Mouse (Mus musculus) brain, adult 2 months (tissue): Measurements from ENCODE around the gene A2m.

Source experiments
- DNase-seq: peaks from one replicate; pipeline ENCODE4 v3.0.0; 2011; ENCODE audit warnings: low read depth, low spot score

A2m gene

GRCm38 (mm10) chr6:121635076-121635475 is at the start of gene A2m:
Gene A2m (plus strand): TSS chr6:121635376.
- no peak for DNase-seq

- no peak for DNase-seq
Observed at GRCm38 (mm10) chr6:121590131-121590530, 45.0 kb upstream of the A2m start.

- DNase-seq: no peak
Observed at GRCm38 (mm10) chr6:121600927-121601326, 34.2 kb upstream of the A2m start.

- DNase-seq: no peak
Observed at GRCm38 (mm10) chr6:121607861-121608260, 27.3 kb upstream of the A2m start.

GRCm38 (mm10) chr6:121611796-121612195 is 23.4 kb upstream of the A2m start:
- DNase-seq: peak; percentile 50

- no peak for DNase-seq
Observed at GRCm38 (mm10) chr6:121617476-121617875, 17.7 kb upstream of the A2m start.

GRCm38 (mm10) chr6:121622525-121622924 is 12.7 kb upstream of the A2m start:
- no peak for DNase-seq

GRCm38 (mm10) chr6:121634520-121634919 is 656 bp upstream of the A2m start:
- no peak for DNase-seq

- DNase-seq: peak; percentile 26
Observed at GRCm38 (mm10) chr6:121635878-121636371, 749 bp downstream of the A2m start.

GRCm38 (mm10) chr6:121648499-121648898 is 13.3 kb downstream of the A2m start:
- no peak for DNase-seq
